Mouse (Mus musculus): ENCODE data around the gene Zbtb6.
A peak's percentile ranks its signal among the peaks of the same experiment; 100 is the strongest.

DNA sequence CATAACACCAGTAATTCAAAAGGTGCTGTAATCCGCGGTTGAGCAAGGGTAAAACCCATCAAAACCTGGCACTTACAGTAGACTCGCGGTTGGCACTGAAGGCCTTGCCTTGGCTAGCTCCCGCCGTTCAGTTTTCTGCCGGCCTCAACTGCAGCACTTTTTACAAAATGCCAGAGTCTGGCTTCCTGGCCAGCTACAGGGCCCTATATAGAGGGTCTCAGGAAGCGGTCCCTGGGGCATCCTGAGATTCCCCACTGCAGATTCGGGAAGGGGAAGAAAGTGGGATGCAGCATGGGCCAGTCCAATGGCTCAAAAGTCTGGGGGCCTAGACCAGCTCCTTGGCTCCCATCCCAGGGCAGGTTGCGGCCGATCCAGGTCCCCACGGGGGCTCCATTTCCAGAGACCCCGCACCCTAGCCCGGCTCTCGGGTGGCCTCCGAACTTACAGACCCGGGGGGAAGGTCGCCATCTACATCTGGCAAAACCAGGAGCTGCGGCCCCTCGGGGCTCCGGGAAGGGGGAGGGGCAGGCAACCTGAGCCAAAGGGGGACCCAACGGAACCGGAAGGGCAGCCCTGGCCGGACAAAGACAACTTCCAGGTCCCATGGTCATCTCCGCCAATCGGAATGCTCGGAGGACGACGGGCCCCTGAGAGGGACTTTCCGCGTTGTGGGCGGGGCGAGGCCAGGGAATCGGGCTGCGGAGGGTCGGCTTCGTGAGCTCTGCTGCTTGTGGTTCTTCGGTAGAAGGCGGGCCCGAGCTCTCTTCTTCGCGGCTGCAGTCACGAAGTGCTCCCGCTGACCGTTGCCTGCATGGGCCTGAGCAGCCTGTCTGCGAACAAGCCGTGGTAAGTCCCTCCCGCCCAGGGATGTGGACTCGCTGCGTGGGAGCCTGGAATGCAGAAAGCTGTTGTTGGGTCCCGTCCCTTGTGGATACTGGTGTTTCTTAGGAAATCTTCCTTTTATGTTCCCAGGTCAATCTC, at the start of gene Zbtb6, which contains the start of the genes Zbtb26 and Rabgap1:
- peak; percentile 0 for TF ChIP-seq POLR2A (IDR thresholded peaks at IDR 0.05; ENCODE audit: low read depth, low read length)
- TF ChIP-seq CTCF (IDR thresholded peaks at IDR 0.05; ENCODE audit: extremely low read depth, insufficient read length, insufficient replicate concordance, low read depth, low read length): no peak

All from small intestine, adult 2 months (tissue).